Mouse (Mus musculus) lung, postnatal 0 days (tissue): ENCODE data around the gene C130026I21Rik.
"Not testable (repeated sequence)": the region's sequence is repeated elsewhere in the genome, so short reads cannot be mapped to it uniquely, and the experiment has no call there.

ENCODE experiments used
- CTCF ChIP-seq: IDR thresholded peaks from 2 replicates; pipeline ENCODE4 v1.5.1; 2016; ENCODE audit warnings: antibody characterized with exemption, mild to moderate bottlenecking
- EP300 ChIP-seq: IDR thresholded peaks from 2 replicates; pipeline ENCODE4 v1.6.1; 2016; ENCODE audit warnings: antibody characterized with exemption, mild to moderate bottlenecking, control low read depth

DNA sequence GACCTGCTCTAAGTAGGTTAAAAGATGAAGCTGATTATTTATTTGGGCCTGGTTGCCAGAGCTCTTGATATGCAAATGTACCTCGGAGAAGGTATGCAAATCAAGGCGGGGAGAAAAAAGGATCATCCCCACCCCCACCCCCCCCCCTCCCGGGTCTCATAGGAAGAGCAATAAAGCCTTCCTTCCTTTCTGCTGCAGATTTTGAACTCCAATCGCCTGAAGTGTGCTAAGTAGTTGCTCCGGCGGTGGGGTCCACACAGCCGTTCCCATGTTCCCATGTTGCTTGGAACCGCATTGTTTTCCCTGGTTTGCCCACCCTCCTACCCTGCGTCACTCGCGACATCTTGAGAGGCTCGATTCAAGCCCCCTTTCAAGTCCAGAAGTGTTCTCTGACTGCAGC, 308.6 kb downstream of the C130026I21Rik start:
- TF ChIP-seq CTCF, EP300: not testable (repeated sequence)
